Comparison of ENCODE assay signal across 12 mouse cellular contexts in the genomic region with DNA sequence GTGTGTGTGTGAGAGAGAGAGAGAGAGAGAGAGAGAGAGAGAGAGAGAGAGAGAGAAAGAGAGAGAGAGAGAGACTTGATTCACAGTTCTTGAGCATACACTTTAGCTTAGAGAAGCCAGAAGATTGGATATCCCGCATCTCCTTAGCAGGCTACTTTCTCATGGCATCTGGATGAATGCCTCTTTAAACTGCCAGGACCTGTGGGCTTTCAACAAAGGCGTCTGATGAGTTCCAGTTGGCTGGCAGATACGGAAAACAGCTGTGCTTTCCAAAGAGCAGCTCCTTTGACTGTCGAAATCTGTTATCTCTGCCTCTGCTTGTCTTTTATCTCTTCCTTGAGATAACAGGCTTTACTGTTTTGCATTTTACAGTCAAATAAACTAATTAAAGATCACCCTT. TPM values are rescaled to one million over a fixed set of nuclear protein-coding genes. Genes with fewer than 3 reads are reported as not detected.
A peak's percentile ranks its signal among the peaks of the same experiment; 100 is the strongest.
DNase-seq lines count a peak whose midpoint lies in the region; ATAC-seq and TF ChIP-seq lines count a peak whose summit lies in the region.
"Had no signal": no experiment of that assay in that cellular context is flagged by ENCODE, and none has a peak within 500 bp of the region (broad histone marks: within the 10 kb centered on the region; RNA-seq: fewer than 3 reads in every experiment).

No protein-coding gene starts in this region.

- WGBS in forebrain, embryonic 14.5 days = 3% methylated on average over 4 of the region's 4 CpGs
- 2% methylated on average over 4 of the region's 4 CpGs for whole genome bisulfite sequencing in forebrain, embryonic 12.5 days
- 9% methylated on average over 4 of the region's 4 CpGs for WGBS in embryonic facial prominence, embryonic 14.5 days
- WGBS in midbrain, embryonic 15.5 days = 4% methylated on average over 4 of the region's 4 CpGs

- H3K36me3 ChIP-seq in forebrain, embryonic 14.5 days (ENCODE audit: control insufficient read depth, insufficient read depth, low read length) = no peaks in the 10 kb centered on the region
- H3K36me3 ChIP-seq in forebrain, embryonic 12.5 days (replicated peaks) = no peaks in the 10 kb centered on the region
- H3K36me3 ChIP-seq in embryonic facial prominence, embryonic 14.5 days (ENCODE audit: control insufficient read depth, insufficient read depth, low read length) = no peaks in the 10 kb centered on the region
- H3K36me3 ChIP-seq in midbrain, embryonic 15.5 days (replicated peaks) = no peaks in the 10 kb centered on the region
- H3K36me3 ChIP-seq: neural tube, embryonic 12.5 days had no signal

- H3K4me1 ChIP-seq in forebrain, embryonic 14.5 days (ENCODE audit: control insufficient read depth, insufficient read depth, low read length) = no peaks in the 10 kb centered on the region; the same call in 1 of the 2 replicates
- H3K4me1 ChIP-seq in forebrain, embryonic 12.5 days = peaks cover 6% of the 10 kb centered on the region
- H3K4me1 ChIP-seq in embryonic facial prominence, embryonic 14.5 days (ENCODE audit: control insufficient read depth, insufficient read depth, low read length) = no peaks in the 10 kb centered on the region
- H3K4me1 ChIP-seq in midbrain, embryonic 15.5 days = 0 out of 2 replicates have a peak, but pooled peaks cover 6% of the 10 kb centered on the region
- H3K4me1 ChIP-seq: neural tube, embryonic 12.5 days had no signal

- H3K27ac ChIP-seq in forebrain, embryonic 14.5 days (ENCODE audit: low read depth, low read length) = no peak overlapping the region
- H3K27ac ChIP-seq in forebrain, embryonic 12.5 days = no peak overlapping the region
- no peak overlapping the region for H3K27ac ChIP-seq in embryonic facial prominence, embryonic 14.5 days (replicated peaks; ENCODE audit: low read depth, low read length)
- peak overlapping the region; percentile 29; the same call in 1 of the 2 replicates for H3K27ac ChIP-seq in midbrain, embryonic 15.5 days
- H3K27ac ChIP-seq in gastrocnemius, adult 2 months = no peak overlapping the region
- H3K27ac ChIP-seq: neural tube, embryonic 12.5 days had no signal

- no peaks in the 10 kb centered on the region for H3K9me3 ChIP-seq in forebrain, embryonic 14.5 days (replicated peaks; ENCODE audit: control insufficient read depth, low read length)
- H3K9me3 ChIP-seq in forebrain, embryonic 12.5 days = no peaks in the 10 kb centered on the region
- H3K9me3 ChIP-seq in embryonic facial prominence, embryonic 14.5 days (ENCODE audit: control insufficient read depth, low read length) = no peaks in the 10 kb centered on the region
- H3K9me3 ChIP-seq in midbrain, embryonic 15.5 days = no peaks in the 10 kb centered on the region
- H3K9me3 ChIP-seq: neural tube, embryonic 12.5 days had no signal

- no peak overlapping the region for H3K4me2 ChIP-seq in forebrain, embryonic 14.5 days (ENCODE audit: low read length)
- no peak overlapping the region for H3K4me2 ChIP-seq in forebrain, embryonic 12.5 days
- H3K4me2 ChIP-seq in embryonic facial prominence, embryonic 14.5 days (ENCODE audit: low read depth, low read length) = no peak overlapping the region
- no peak overlapping the region for H3K4me2 ChIP-seq in midbrain, embryonic 15.5 days
- H3K4me2 ChIP-seq: neural tube, embryonic 12.5 days had no signal

- no peak for ATAC-seq in forebrain, embryonic 14.5 days
- ATAC-seq in forebrain, embryonic 12.5 days (ENCODE audit: low FRiP score) = no peak
- ATAC-seq in embryonic facial prominence, embryonic 14.5 days (ENCODE audit: low read depth) = no peak; the same call in 1 of the 2 replicates
- 0 out of 2 replicates have a peak, but pooled peaks have one; percentile 17 for ATAC-seq in midbrain, embryonic 15.5 days (replicated peaks)

- H3K4me3 ChIP-seq in forebrain, embryonic 14.5 days (ENCODE audit: low read depth, low read length) = no peak overlapping the region
- H3K4me3 ChIP-seq in forebrain, embryonic 12.5 days (replicated peaks) = no peak overlapping the region
- no peak overlapping the region for H3K4me3 ChIP-seq in embryonic facial prominence, embryonic 14.5 days (ENCODE audit: low read depth, low read length)
- H3K4me3 ChIP-seq in midbrain, embryonic 15.5 days = no peak overlapping the region
- no peak overlapping the region for H3K4me3 ChIP-seq in gastrocnemius, adult 2 months
- H3K4me3 ChIP-seq: neural tube, embryonic 12.5 days had no signal

- no peak for TF ChIP-seq CTCF in gastrocnemius, adult 2 months (IDR thresholded peaks at IDR 0.05)

- intact Hi-C loops in gastrocnemius, adult 2 months (cut with DNase I) = no loop called here

- DNase-seq in forebrain, embryonic 14.5 days (ENCODE audit: low spot score) = peak; percentile 64
- DNase-seq in layer of hippocampus, adult 9-11 months = peak; percentile 9
- no peak for DNase-seq in layer of hippocampus, adult 9-10 months (ENCODE audit: low spot score)
- DNase-seq in embryonic facial prominence, embryonic 14.5 days (ENCODE audit: low spot score) = peak; percentile 73
- DNase-seq in gastrocnemius, adult 2 months = no peak
- no peak for DNase-seq in urinary bladder, postnatal 14 days (ENCODE audit: low spot score)
- DNase-seq: cerebellum, adult 11-12 months; gastrocnemius, postnatal 36 days; thymus, adult 18-20 months had no signal

- H3K9ac ChIP-seq in forebrain, embryonic 14.5 days (ENCODE audit: low read length) = no peak overlapping the region
- H3K9ac ChIP-seq in forebrain, embryonic 12.5 days = no peak overlapping the region
- H3K9ac ChIP-seq in embryonic facial prominence, embryonic 14.5 days (ENCODE audit: low read depth, low read length) = no peak overlapping the region
- no peak overlapping the region for H3K9ac ChIP-seq in midbrain, embryonic 15.5 days
- H3K9ac ChIP-seq: neural tube, embryonic 12.5 days had no signal

- H3K27me3 ChIP-seq in forebrain, embryonic 14.5 days (replicated peaks; ENCODE audit: control insufficient read depth, insufficient read depth, low read length) = no peaks in the 10 kb centered on the region
- no peaks in the 10 kb centered on the region for H3K27me3 ChIP-seq in forebrain, embryonic 12.5 days
- no peaks in the 10 kb centered on the region for H3K27me3 ChIP-seq in embryonic facial prominence, embryonic 14.5 days (replicated peaks; ENCODE audit: control insufficient read depth, insufficient read depth, low read length)
- H3K27me3 ChIP-seq in midbrain, embryonic 15.5 days (replicated peaks) = no peaks in the 10 kb centered on the region
- H3K27me3 ChIP-seq: neural tube, embryonic 12.5 days had no signal

RNA-seq across cellular contexts. Expression of gene Cxcr4, which starts 59.5 kb away (rescaled TPM):
- polyA plus RNA-seq in forebrain, embryonic 14.5 days (2014; fragmentation: Nextera tagmentation; extraction: Ambion mirVana) = 13.5 and 13.8 TPM in 2 replicates
- 9.5 and 10.1 TPM in 2 replicates for polyA plus RNA-seq in forebrain, embryonic 12.5 days (2016; fragmentation: Nextera tagmentation; extraction: Ambion mirVana)
- 6.7 and 7.1 TPM in 2 replicates for polyA plus RNA-seq in embryonic facial prominence, embryonic 14.5 days (2014; fragmentation: Nextera tagmentation; extraction: Ambion mirVana)
- 7.0 and 7.1 TPM in 2 replicates for polyA plus RNA-seq in midbrain, embryonic 15.5 days (2015; fragmentation: Nextera tagmentation; extraction: Ambion mirVana)
- 1 to 10 TPM; 1.1 to 1.9 TPM for total RNA-seq in gastrocnemius, adult 2 months (2021)

Comparison
In these comparisons a context has a peak if more than half of its experiments do, and no peak if none do; other contexts are left out.
1. DNase-seq: peak in forebrain, embryonic 14.5 days (single experiment), layer of hippocampus, adult 9-11 months (single experiment) and embryonic facial prominence, embryonic 14.5 days (single experiment); none in layer of hippocampus, adult 9-10 months (single experiment), gastrocnemius, adult 2 months (single experiment) and urinary bladder, postnatal 14 days (single experiment).